Mouse (Mus musculus): ENCODE measurements at regions not wholly inside any gene's neighbourhood (a gene's known extent, or its start where the extent isn't known, plus 50 kb on each side); places are given as distances from the start of the nearest gene placed in this dataset.
A peak's percentile ranks its signal among the peaks of the same experiment; 100 is the strongest.

- no peak for TF ChIP-seq CTCF (IDR thresholded peaks at IDR 0.05; ENCODE audit: low read depth)
- H3K9me3 ChIP-seq (ENCODE audit: control insufficient read depth) = no peaks in the 10 kb centered on the region
- no peaks in the 10 kb centered on the region for H3K36me3 ChIP-seq (ENCODE audit: control insufficient read depth, insufficient read depth)
- H3K4me3 ChIP-seq (ENCODE audit: low read depth, low read length) = no peak overlapping the region
- H3K4me2 ChIP-seq (replicated peaks; ENCODE audit: low read depth) = no peak overlapping the region
- no peaks in the 10 kb centered on the region for H3K27me3 ChIP-seq (replicated peaks; ENCODE audit: control insufficient read depth, insufficient read depth, low read length)
- no peaks in the 10 kb centered on the region for H3K4me1 ChIP-seq (replicated peaks; ENCODE audit: control insufficient read depth, insufficient read depth, low read length)
- ATAC-seq = no peak
- H3K9ac ChIP-seq (ENCODE audit: low read depth, low read length) = no peak overlapping the region
- H3K27ac ChIP-seq (ENCODE audit: low read depth, low read length) = no peak overlapping the region
- 91% methylated on average over 4 of the region's 4 CpGs for WGBS
Measured at GRCm38 (mm10) chr17:4187606-4188005, 491.5 kb upstream of the Nox3 start.

DNA sequence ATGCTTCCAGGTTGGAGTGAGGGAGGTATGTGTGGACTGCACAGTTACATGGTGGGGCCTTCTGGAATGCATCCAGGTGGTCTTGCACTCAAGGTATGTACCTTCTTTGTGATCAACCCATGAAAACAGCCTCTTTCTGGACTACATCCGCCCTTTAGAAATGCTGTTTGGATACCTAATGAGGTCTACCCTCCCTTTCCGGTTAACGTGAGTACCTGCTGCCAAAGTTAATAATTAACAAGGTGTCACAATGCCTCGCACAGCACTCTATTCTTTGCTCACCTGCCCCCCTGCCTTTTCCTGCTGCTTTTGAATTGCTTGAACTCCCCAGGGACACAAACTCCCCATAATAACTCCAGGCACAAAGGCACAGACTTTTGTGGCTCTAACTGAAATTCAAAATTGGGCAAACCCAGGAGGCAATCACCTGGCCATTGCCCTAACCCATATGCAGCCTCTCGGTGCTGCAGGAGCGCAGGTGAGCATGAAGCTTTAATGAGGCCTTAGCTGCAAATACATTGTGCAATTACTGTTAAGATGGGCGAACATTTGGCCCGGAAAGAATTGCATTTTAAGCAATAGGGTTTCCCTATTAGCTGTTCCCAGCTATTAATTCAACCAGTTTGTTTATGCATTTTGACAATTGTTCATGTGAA is 500.9 kb upstream of the Nox3 start:
- peak; percentile 96 for ATAC-seq
- Histone ChIP-seq H3K4me2 (replicated peaks; ENCODE audit: low read depth) (peak overlapping the region; percentile 53), H3K4me3 (ENCODE audit: low read depth, low read length) (no peak overlapping the region), H3K27me3 (replicated peaks; ENCODE audit: control insufficient read depth, insufficient read depth, low read length) (no peaks in the 10 kb centered on the region), H3K4me1 (replicated peaks; ENCODE audit: control insufficient read depth, insufficient read depth, low read length) (0 out of 2 replicates have a peak, but pooled peaks cover 4% of the 10 kb centered on the region), H3K9me3 (ENCODE audit: control insufficient read depth) (no peaks in the 10 kb centered on the region), H3K36me3 (ENCODE audit: control insufficient read depth, insufficient read depth) (no peaks in the 10 kb centered on the region), H3K9ac (ENCODE audit: low read depth, low read length) (no peak overlapping the region), H3K27ac (ENCODE audit: low read depth, low read length) (no peak overlapping the region)
- WGBS = 33% methylated on average over 8 of the region's 8 CpGs
- no peak for TF ChIP-seq CTCF (IDR thresholded peaks at IDR 0.05; ENCODE audit: low read depth)

GRCm38 (mm10) chr17:4198001-4198400 is 501.9 kb upstream of the Nox3 start:
- 81% methylated on average over 3 of the region's 3 CpGs for WGBS
- no peak for ATAC-seq
- no peak overlapping the region for H3K9ac ChIP-seq (ENCODE audit: low read depth, low read length)
- no peaks in the 10 kb centered on the region for H3K36me3 ChIP-seq (ENCODE audit: control insufficient read depth, insufficient read depth)
- H3K27ac ChIP-seq (ENCODE audit: low read depth, low read length) = no peak overlapping the region
- TF ChIP-seq CTCF (IDR thresholded peaks at IDR 0.05; ENCODE audit: low read depth) = no peak
- 0 out of 2 replicates have a peak, but pooled peaks cover 4% of the 10 kb centered on the region for H3K4me1 ChIP-seq (replicated peaks; ENCODE audit: control insufficient read depth, insufficient read depth, low read length)
- H3K4me3 ChIP-seq (ENCODE audit: low read depth, low read length) = no peak overlapping the region
- no peak overlapping the region for H3K4me2 ChIP-seq (replicated peaks; ENCODE audit: low read depth)
- H3K27me3 ChIP-seq (replicated peaks; ENCODE audit: control insufficient read depth, insufficient read depth, low read length) = no peaks in the 10 kb centered on the region
- H3K9me3 ChIP-seq (ENCODE audit: control insufficient read depth) = no peaks in the 10 kb centered on the region

DNA sequence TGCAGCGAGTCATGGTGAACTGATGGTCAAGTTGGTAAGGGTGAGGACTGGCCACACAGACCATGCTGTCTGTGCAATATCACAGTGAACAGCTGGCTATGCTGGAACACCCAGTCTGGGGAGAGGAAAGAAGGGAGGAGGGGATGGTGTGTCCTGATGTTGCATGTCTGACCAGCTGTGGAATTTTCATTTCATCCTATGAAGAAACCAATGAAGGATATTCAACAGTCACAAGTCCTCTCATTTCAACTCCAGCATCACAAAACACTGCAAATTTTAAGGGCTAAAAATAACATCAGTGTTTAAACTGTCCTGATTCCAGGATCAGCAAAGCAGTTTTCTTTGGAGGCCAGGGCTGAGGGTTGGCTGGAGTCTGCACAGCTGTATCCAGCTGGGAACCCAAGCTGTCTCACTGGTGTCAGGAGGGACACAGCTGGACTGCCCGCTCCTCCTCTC is 503.7 kb upstream of the Nox3 start:
- WGBS = 62% methylated on average over 2 of the region's 2 CpGs
- TF ChIP-seq CTCF (IDR thresholded peaks at IDR 0.05; ENCODE audit: low read depth) = peak; percentile 1; the same call in 1 of the 2 replicates
- no peak overlapping the region for H3K4me3 ChIP-seq (ENCODE audit: low read depth, low read length)

DNA sequence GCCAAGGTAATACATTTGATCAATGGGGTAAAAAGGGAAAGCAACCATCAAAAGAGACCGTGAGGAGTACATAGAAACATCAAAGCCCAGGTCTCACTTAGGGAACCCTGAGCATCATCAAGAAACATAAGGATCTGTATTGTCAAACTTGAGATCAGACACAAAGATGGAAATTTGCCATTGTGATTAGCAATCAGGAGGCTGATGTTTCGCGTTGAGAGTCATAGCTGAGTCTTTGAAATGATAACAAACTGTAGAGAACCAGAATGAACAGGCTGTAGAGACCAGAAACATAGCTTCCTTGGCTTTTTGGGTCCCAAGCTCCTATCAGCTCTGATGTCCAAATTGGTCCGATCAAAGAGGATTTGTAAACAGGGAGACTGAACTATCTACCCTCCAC is 505.2 kb upstream of the Nox3 start:
- no peak for ATAC-seq
- Histone ChIP-seq H3K9ac (ENCODE audit: low read depth, low read length) (no peak overlapping the region), H3K4me2 (replicated peaks; ENCODE audit: low read depth) (no peak overlapping the region), H3K27me3 (replicated peaks; ENCODE audit: control insufficient read depth, insufficient read depth, low read length) (no peaks in the 10 kb centered on the region), H3K9me3 (ENCODE audit: control insufficient read depth) (no peaks in the 10 kb centered on the region), H3K36me3 (ENCODE audit: control insufficient read depth, insufficient read depth) (no peaks in the 10 kb centered on the region), H3K4me1 (replicated peaks; ENCODE audit: control insufficient read depth, insufficient read depth, low read length) (0 out of 2 replicates have a peak, but pooled peaks cover 4% of the 10 kb centered on the region), H3K4me3 (ENCODE audit: low read depth, low read length) (no peak overlapping the region), H3K27ac (ENCODE audit: low read depth, low read length) (no peak overlapping the region)
- TF ChIP-seq CTCF (IDR thresholded peaks at IDR 0.05; ENCODE audit: low read depth) = no peak
- 86% methylated on average over 4 of the region's 4 CpGs for WGBS

More for the DNA sequence above, 503.7 kb upstream of the Nox3 start:
- Histone ChIP-seq H3K36me3 (ENCODE audit: control insufficient read depth, insufficient read depth) (no peaks in the 10 kb centered on the region), H3K4me2 (replicated peaks; ENCODE audit: low read depth) (no peak overlapping the region), H3K9me3 (ENCODE audit: control insufficient read depth) (no peaks in the 10 kb centered on the region), H3K27me3 (replicated peaks; ENCODE audit: control insufficient read depth, insufficient read depth, low read length) (no peaks in the 10 kb centered on the region), H3K27ac (ENCODE audit: low read depth, low read length) (no peak overlapping the region), H3K4me1 (replicated peaks; ENCODE audit: control insufficient read depth, insufficient read depth, low read length) (0 out of 2 replicates have a peak, but pooled peaks cover 4% of the 10 kb centered on the region), H3K9ac (ENCODE audit: low read depth, low read length) (no peak overlapping the region)
- ATAC-seq = no peak

GRCm38 (mm10) chr17:4208142-4208925 is 512.3 kb upstream of the Nox3 start:
- Histone ChIP-seq H3K9ac (ENCODE audit: low read depth, low read length) (no peak overlapping the region), H3K4me3 (ENCODE audit: low read depth, low read length) (no peak overlapping the region), H3K27ac (ENCODE audit: low read depth, low read length) (no peak overlapping the region), H3K9me3 (ENCODE audit: control insufficient read depth) (no peaks in the 10 kb centered on the region), H3K4me2 (replicated peaks; ENCODE audit: low read depth) (no peak overlapping the region), H3K4me1 (replicated peaks; ENCODE audit: control insufficient read depth, insufficient read depth, low read length) (no peaks in the 10 kb centered on the region), H3K36me3 (ENCODE audit: control insufficient read depth, insufficient read depth) (no peaks in the 10 kb centered on the region), H3K27me3 (replicated peaks; ENCODE audit: control insufficient read depth, insufficient read depth, low read length) (no peaks in the 10 kb centered on the region)
- no peak for TF ChIP-seq CTCF (IDR thresholded peaks at IDR 0.05; ENCODE audit: low read depth)
- ATAC-seq = no peak
- 86% methylated on average over 5 of the region's 5 CpGs for WGBS
